Mouse (Mus musculus) liver, embryonic 16.5 days (tissue): ENCODE measurements around the gene Olfr1507. TPM values are rescaled to one million over a fixed set of nuclear protein-coding genes. Genes with fewer than 3 reads are reported as not detected.

Source experiments
- ATAC-seq: fragments of 200-750 bp; cut with Nextera tagmentation; 2 replicates; pipeline ENCODE4 v1.8.0; 2017; ENCODE audit warnings: low read depth, mild to moderate bottlenecking, moderate number of reproducible peaks, moderate library complexity
- H3K27ac ChIP-seq: fragments of 300-500 bp; sonication (generic); 2 replicates; pipeline ENCODE4 v1.5.1; 2014; ENCODE audit warnings: mild to moderate bottlenecking, low read length
- H3K27me3 ChIP-seq: fragments of 300-500 bp; sonication (generic); 2 replicates; pipeline ENCODE4 v1.6.1; 2014; ENCODE audit warnings: low read depth, low read length, mixed read lengths; ENCODE audit not compliant: control insufficient read depth, insufficient read depth
- H3K36me3 ChIP-seq: fragments of 300-500 bp; sonication (generic); 2 replicates; pipeline ENCODE4 v1.6.1; 2014; ENCODE audit warnings: mild to moderate bottlenecking; ENCODE audit not compliant: control insufficient read depth, insufficient read depth
- H3K4me1 ChIP-seq: fragments of 300-500 bp; sonication (generic); 2 replicates; pipeline ENCODE4 v1.6.1; 2014; ENCODE audit warnings: low read depth, low read length, mixed read lengths; ENCODE audit not compliant: control insufficient read depth
- H3K4me2 ChIP-seq: fragments of 300-500 bp; sonication (generic); 2 replicates; pipeline ENCODE4 v1.6.1; 2014; ENCODE audit warnings: low read depth, low read length, mixed read lengths
- H3K4me3 ChIP-seq: fragments of 300-500 bp; sonication (generic); 2 replicates; pipeline ENCODE4 v1.5.1; 2014; ENCODE audit warnings: low read depth, mild to moderate bottlenecking, low read length
- H3K9ac ChIP-seq: fragments of 300-500 bp; sonication (generic); 2 replicates; pipeline ENCODE4 v1.6.1; 2014; ENCODE audit warnings: low read depth, low read length
- H3K9me3 ChIP-seq: fragments of 300-500 bp; sonication (generic); replicated peaks from 2 replicates; pipeline ENCODE4 v1.6.1; 2016; ENCODE audit warnings: low read length; ENCODE audit not compliant: control insufficient read depth
- WGBS: fragments of 180-500 bp; shearing (Covaris S2); extraction: QIAGEN DNeasy Blood & Tissue Kit; methylation state at CpG from one replicate; pipeline ENCODE4 v1.1.7; 2014; ENCODE audit not compliant: insufficient replicate concordance; 5-methylcytosine and 5-hydroxymethylcytosine counted together
- polyA plus RNA-seq: library from polyadenylated mRNA; unstranded; fragments of >200 nt; fragmentation: Nextera tagmentation; extraction: Ambion mirVana; gene quantifications from 2 replicates; pipeline ENCODE4 v1.2.1, GENCODE M21; 2015

Gene Olfr1507
- not detected in 2 replicates for polyA plus RNA-seq

DNA sequence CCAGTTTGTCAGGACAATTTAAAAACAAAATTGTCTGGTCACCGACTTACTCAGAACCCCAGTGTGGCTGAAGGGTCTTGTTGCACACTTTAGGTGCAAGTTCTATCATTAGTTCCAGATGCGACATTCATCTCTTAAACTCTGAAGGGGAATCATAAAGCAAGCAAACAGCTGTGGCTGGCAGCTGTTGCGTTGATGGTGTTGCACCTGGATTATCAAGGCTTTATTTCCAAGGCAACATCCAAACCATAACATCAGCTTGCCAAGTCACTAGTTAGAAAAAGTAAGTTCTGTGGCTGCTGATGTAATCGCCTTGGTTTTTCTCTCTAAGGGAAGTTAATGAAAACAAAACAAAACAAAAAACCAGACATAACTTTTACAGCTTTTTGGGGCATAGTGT is at the start of gene Olfr1507:
Gene Olfr1507, minus strand, starts transcription at position 234 of the 400 bp plus-strand sequence.
- H3K4me2 ChIP-seq: no peak within 1 kb of the TSS
- H3K4me3 ChIP-seq: no peak within 1 kb of the TSS
- H3K4me1 ChIP-seq: no peaks in the 10 kb centered on the region
- H3K9ac ChIP-seq: no peak within 1 kb of the TSS
- H3K27me3 ChIP-seq: no peaks in the 10 kb centered on the region
- WGBS: 62% methylated on average over 4 of the region's 4 CpGs
- H3K9me3 ChIP-seq: no peaks in the 10 kb centered on the region
- no peaks in the 10 kb centered on the region for H3K36me3 ChIP-seq
- no peak for ATAC-seq
- no peak within 1 kb of the TSS for H3K27ac ChIP-seq

DNA sequence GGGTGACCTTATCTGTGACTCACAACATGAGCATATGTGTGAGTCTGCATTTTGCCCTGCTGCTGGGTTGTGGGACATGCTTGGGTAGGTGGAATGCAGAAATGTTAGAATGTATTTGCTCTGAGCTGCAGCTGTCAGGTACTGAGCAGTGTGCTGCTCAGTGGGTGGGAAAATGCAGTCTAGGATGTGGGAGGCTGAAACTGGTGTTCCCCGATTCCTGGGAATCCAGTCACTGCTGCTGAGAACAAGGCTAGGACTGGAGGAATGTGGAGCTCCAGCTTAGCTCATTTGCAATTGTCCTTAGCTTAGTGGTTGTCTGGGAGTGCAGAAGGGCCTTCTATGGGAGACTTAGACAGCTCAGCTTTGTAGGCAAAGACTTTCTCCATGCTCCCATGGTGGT is 37.8 kb upstream of the Olfr1507 start:
- Histone ChIP-seq H3K4me3 (no peak overlapping the region), H3K9me3 (no peaks in the 10 kb centered on the region), H3K4me2 (no peak overlapping the region), H3K4me1 (no peaks in the 10 kb centered on the region), H3K9ac (no peak overlapping the region), H3K27ac (no peak overlapping the region), H3K27me3 (no peaks in the 10 kb centered on the region), H3K36me3 (no peaks in the 10 kb centered on the region)
- ATAC-seq: no peak
- 31% methylated on average over 1 of the region's 1 CpGs for WGBS

DNA sequence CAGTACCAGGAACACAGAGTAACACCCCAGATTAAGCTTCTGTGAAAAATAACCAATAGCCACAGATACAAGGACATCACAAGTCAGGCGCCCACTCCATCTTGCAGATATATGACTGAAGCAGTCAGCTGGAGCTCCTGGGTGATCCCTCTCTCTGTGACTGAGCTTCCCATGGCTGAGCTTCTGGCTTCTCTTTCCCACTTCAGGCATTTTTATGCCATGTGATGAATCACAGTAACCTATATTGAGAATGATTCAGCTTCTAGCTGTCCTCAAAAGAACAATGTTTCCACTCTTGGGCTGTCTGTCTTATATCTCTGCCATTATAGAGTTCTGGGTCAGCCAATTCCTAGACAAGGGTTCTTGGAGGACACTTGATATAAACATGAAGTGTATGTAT is 29.4 kb upstream of the Olfr1507 start:
- H3K4me1 ChIP-seq: no peaks in the 10 kb centered on the region
- H3K27ac ChIP-seq: no peak overlapping the region
- no peak for ATAC-seq
- H3K9me3 ChIP-seq: no peaks in the 10 kb centered on the region
- H3K4me2 ChIP-seq: no peak overlapping the region
- no peaks in the 10 kb centered on the region for H3K36me3 ChIP-seq
- H3K4me3 ChIP-seq: no peak overlapping the region
- 70% methylated on average over 1 of the region's 1 CpGs for WGBS
- no peak overlapping the region for H3K9ac ChIP-seq
- no peaks in the 10 kb centered on the region for H3K27me3 ChIP-seq

DNA sequence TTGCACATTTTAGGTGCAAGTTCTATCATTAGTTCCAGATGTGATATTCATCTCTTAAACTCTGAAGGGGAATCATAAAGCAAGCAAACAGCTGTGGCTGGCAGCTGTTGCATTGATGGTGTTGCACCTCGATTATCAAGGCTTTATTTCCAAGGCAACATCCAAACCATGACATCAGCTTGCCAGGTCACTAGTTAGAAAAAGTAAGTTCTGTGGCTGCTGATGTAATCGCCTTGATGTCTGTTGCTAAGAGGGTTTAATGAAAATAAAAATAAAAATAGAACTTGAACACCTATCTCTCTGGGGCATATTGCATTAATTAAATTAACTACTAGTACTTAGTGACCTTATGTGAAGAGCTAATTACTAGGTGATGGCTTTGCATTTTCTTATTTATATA is 28.2 kb downstream of the Olfr1507 start, which contains the start of gene Olfr1508:
Gene Olfr1508, minus strand, starts transcription at position 101 of the 400 bp plus-strand sequence.
- Histone ChIP-seq H3K9me3 (no peaks in the 10 kb centered on the region), H3K36me3 (no peaks in the 10 kb centered on the region), H3K4me2 (no peak within 1 kb of the TSS), H3K4me1 (no peaks in the 10 kb centered on the region), H3K27me3 (no peaks in the 10 kb centered on the region), H3K4me3 (no peak within 1 kb of the TSS), H3K9ac (no peak within 1 kb of the TSS), H3K27ac (no peak within 1 kb of the TSS)
- ATAC-seq: no peak
- WGBS: 40% methylated on average over 2 of the region's 2 CpGs

DNA sequence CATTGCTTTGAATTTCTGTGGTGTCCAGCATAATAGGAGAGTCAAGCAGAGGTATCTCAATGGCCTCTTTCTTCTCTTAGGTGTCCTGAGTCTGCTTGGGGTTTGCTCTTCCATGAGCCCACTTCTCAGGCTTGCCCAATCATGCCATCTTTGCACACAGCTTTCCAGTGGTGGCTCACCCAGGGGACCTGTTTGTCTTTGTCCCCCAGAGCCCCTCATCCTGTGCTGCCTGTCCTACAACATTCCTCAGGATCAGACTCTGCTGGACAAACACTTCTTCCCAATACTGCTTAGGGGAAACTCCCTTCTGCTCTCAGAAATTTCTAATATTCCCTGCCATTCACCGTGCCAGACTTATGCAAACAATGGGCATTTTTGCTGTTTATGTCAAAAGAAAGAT is 29.8 kb downstream of the Olfr1507 start:
- Histone ChIP-seq H3K4me3 (no peak overlapping the region), H3K4me1 (no peaks in the 10 kb centered on the region), H3K36me3 (no peaks in the 10 kb centered on the region), H3K27ac (no peak overlapping the region), H3K4me2 (no peak overlapping the region), H3K9ac (no peak overlapping the region), H3K27me3 (no peaks in the 10 kb centered on the region), H3K9me3 (no peaks in the 10 kb centered on the region)
- WGBS: 72% methylated on average over 1 of the region's 1 CpGs
- no peak for ATAC-seq

DNA sequence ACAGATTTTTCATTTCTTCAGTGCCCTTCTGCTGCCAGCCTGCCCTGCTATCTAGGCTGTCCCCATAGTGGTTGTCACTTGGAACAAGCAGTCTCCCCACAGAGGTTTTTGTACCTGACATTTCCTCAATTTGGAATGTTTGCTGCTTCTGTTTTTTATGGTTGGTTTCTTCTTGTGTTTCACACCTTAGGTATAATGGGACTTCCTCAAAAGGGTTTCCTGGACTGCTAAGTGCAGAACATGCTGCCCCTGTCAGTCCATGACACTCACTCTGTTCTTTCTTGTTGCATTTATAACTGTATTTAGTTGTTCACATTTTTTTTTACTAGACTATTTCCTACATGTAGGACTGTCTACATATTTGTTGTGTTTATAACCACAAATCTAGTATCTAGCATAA is 33.6 kb downstream of the Olfr1507 start:
- H3K9ac ChIP-seq: no peak overlapping the region
- no peak for ATAC-seq
- H3K4me3 ChIP-seq: no peak overlapping the region

DNA sequence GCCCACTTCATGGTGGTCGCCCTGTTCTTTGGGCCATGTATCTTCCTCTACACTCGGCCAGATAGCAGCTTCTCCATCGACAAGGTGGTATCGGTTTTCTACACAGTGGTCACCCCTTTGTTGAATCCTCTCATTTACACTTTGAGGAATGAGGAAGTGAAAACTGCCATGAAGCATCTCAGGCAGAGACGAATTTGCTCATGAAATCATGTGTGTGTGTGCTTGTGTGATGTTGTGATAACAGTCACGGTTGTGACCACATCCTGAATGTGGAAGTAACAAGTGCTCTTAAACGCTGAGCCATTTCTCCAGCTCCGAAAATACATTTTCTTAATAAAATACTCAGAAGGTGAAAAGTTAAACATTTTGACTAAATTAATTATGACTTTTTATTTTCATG is 44.4 kb downstream of the Olfr1507 start:
- H3K36me3 ChIP-seq: no peaks in the 10 kb centered on the region
- no peaks in the 10 kb centered on the region for H3K9me3 ChIP-seq
- H3K4me3 ChIP-seq: no peak overlapping the region
- WGBS: 20% methylated on average over 8 of the region's 8 CpGs
- H3K9ac ChIP-seq: no peak overlapping the region
- no peaks in the 10 kb centered on the region for H3K4me1 ChIP-seq
- no peak overlapping the region for H3K4me2 ChIP-seq
- no peak for ATAC-seq
- H3K27ac ChIP-seq: no peak overlapping the region
- no peaks in the 10 kb centered on the region for H3K27me3 ChIP-seq

More for the DNA sequence above, 33.6 kb downstream of the Olfr1507 start:
- Histone ChIP-seq H3K4me1 (no peaks in the 10 kb centered on the region), H3K36me3 (no peaks in the 10 kb centered on the region), H3K27me3 (no peaks in the 10 kb centered on the region), H3K9me3 (no peaks in the 10 kb centered on the region), H3K4me2 (no peak overlapping the region), H3K27ac (no peak overlapping the region)

DNA sequence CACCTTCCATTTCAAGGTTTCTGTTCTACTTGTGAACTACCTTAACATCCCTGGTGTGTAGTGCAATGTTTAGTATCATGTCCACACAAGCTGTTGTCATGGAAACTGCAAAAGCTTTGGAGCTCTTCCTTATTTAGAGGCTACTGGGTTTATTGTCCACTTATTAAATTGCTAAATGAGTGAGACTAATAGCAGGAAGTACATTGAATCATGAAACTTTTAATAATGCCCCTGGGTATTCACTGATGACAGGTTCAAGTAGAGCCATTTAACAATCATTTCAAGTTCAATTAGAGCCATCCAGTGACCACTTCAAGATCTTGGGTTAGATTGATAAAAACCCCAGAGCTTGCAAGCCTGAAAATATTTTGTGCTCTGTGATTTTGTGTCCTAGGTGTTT is 52.9 kb downstream of the Olfr1507 start, which contains the start of gene Olfr1509:
Gene Olfr1509, plus strand, starts transcription at position 301 of the 400 bp plus-strand sequence.
- H3K4me2 ChIP-seq: no peak within 1 kb of the TSS
- no peaks in the 10 kb centered on the region for H3K9me3 ChIP-seq
- H3K4me1 ChIP-seq: no peaks in the 10 kb centered on the region
- no peak within 1 kb of the TSS for H3K4me3 ChIP-seq
- H3K27me3 ChIP-seq: no peaks in the 10 kb centered on the region
- no peaks in the 10 kb centered on the region for H3K36me3 ChIP-seq
- no peak within 1 kb of the TSS for H3K27ac ChIP-seq
- ATAC-seq: no peak
- no peak within 1 kb of the TSS for H3K9ac ChIP-seq
